Mouse (Mus musculus) ES-Bruce4 (cell line): ENCODE measurements around the gene Psmb10. TPM values are rescaled to one million over a fixed set of nuclear protein-coding genes. Genes with fewer than 3 reads are reported as not detected.

ENCODE experiments used
- H3K27ac ChIP-seq: 2 replicates; pipeline ENCODE4 v1.5.1; 2012; ENCODE audit warnings: low read length, inconsistent platforms; ENCODE audit not compliant: insufficient read depth
- H3K27me3 ChIP-seq: 2 replicates; pipeline ENCODE4 v1.6.1; 2012; ENCODE audit warnings: mild to moderate bottlenecking, low read length, inconsistent platforms; ENCODE audit not compliant: control insufficient read depth, poor library complexity, insufficient read depth, severe bottlenecking
- H3K36me3 ChIP-seq: 2 replicates; pipeline ENCODE4 v1.6.1; 2012; ENCODE audit warnings: inconsistent platforms, mild to moderate bottlenecking, low read length, moderate library complexity; ENCODE audit not compliant: control insufficient read depth, poor library complexity, insufficient read depth, severe bottlenecking
- H3K4me1 ChIP-seq: one replicate; pipeline ENCODE4 v1.8.1; 2011; ENCODE audit warnings: low read length; ENCODE audit not compliant: control insufficient read depth, insufficient read depth
- H3K4me3 ChIP-seq: 2 replicates; pipeline ENCODE4 v1.5.1; 2011; ENCODE audit warnings: low read depth, mild to moderate bottlenecking, low read length
- H3K9ac ChIP-seq: 2 replicates; pipeline ENCODE4 v1.6.1; 2012; ENCODE audit warnings: low read depth, mild to moderate bottlenecking, inconsistent platforms; ENCODE audit not compliant: poor library complexity, severe bottlenecking
- H3K9me3 ChIP-seq: replicated peaks from 2 replicates; pipeline ENCODE4 v1.6.1; 2012; ENCODE audit warnings: mild to moderate bottlenecking, low read length, inconsistent platforms; ENCODE audit not compliant: control insufficient read depth, poor library complexity, insufficient read depth, severe bottlenecking
- CTCF ChIP-seq: IDR thresholded peaks from one replicate; pipeline ENCODE4 v1.8.1; 2011; ENCODE audit warnings: low read depth, low read length
- EP300 ChIP-seq: IDR thresholded peaks from 2 replicates; pipeline ENCODE4 v1.6.1; 2011; ENCODE audit warnings: low read depth, low read length; ENCODE audit not compliant: insufficient read depth
- POLR2A ChIP-seq: IDR thresholded peaks from one replicate; pipeline ENCODE4 v1.8.1; 2011; ENCODE audit warnings: low read length; ENCODE audit not compliant: insufficient read depth
- polyA plus RNA-seq: library from polyadenylated mRNA; stranded (reverse); fragments of >200 nt; gene quantifications from 2 replicates; pipeline ENCODE4 v1.2.4, GENCODE M21; 2011; ENCODE audit warnings: low read depth; ENCODE audit not compliant: missing spikeins, insufficient read depth, insufficient read length

The Psmb10 gene
- polyA plus RNA-seq, 1 experiment, result 46.1 TPM

- no peak for TF ChIP-seq POLR2A
- TF ChIP-seq CTCF, result no peak
- TF ChIP-seq EP300, result no peak
- no peak overlapping the region for H3K4me3 ChIP-seq
- no peaks in the 10 kb centered on the region for H3K9me3 ChIP-seq
- no peaks in the 10 kb centered on the region for H3K27me3 ChIP-seq
- H3K4me1 ChIP-seq, result no peaks in the 10 kb centered on the region
- no peak overlapping the region for H3K9ac ChIP-seq
- peaks cover 94% of the 10 kb centered on the region for H3K36me3 ChIP-seq
- no peak overlapping the region for H3K27ac ChIP-seq
Measured at GRCm38 (mm10) chr8:105949350-105949749, 11.1 kb upstream of the Psmb10 start.

DNA sequence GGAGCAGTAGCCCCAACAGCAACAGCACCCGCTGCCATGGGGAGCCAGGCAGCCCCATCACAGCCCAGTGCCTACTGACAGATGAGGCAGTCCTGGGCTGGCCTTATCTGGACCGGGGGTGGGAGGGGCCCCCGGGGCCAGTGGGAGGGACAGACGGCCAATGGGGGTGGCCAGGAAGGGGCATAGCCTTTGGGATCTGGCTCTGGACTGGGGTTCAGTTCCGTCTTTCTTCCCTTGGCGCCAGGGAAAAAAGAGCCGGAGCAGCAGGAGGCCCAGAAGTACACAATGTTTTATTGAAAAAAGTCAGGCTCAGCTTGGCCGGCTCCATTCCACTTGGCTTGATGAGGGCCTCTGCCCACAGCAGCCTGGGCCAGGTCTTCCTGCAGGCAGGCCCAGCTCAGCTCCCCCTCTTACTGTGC is 5.1 kb upstream of the Psmb10 start, which contains the start of gene Lcat:
Gene Lcat, minus strand, starts transcription at position 62 of the 419 bp plus-strand sequence.
- Histone ChIP-seq H3K27ac (no peak within 1 kb of the TSS), H3K9ac (no peak within 1 kb of the TSS), H3K36me3 (peaks cover 49% of the 10 kb centered on the region)

DNA sequence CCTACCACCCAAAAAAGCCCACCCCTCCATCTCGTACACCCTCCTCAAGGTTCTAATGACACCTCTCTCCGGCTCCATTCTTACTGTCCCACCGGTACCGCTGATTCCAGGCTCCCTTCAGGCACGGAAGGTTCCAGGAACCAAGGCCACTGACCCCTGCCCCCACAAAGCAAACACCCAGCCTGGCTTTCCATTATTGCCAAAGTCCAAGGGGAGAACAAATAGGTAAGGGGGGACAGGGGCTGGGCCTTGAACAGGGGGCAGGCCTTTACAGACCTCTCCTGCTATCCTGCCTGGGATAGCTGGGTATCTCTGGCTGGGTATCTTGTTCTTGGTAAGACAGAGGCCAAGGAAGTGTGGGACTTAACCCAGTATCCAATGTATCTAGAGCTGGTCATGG is 4.3 kb upstream of the Psmb10 start:
- TF ChIP-seq POLR2A (no peak), CTCF (no peak), EP300 (no peak)
- Histone ChIP-seq H3K27me3 (no peaks in the 10 kb centered on the region), H3K9ac (no peak overlapping the region), H3K27ac (no peak overlapping the region), H3K36me3 (peaks cover 41% of the 10 kb centered on the region), H3K4me3 (no peak overlapping the region), H3K9me3 (no peaks in the 10 kb centered on the region), H3K4me1 (no peaks in the 10 kb centered on the region)

More for the DNA sequence above, 5.1 kb upstream of the Psmb10 start, which contains the start of gene Lcat:
- Histone ChIP-seq H3K4me3 (no peak within 1 kb of the TSS), H3K9me3 (no peaks in the 10 kb centered on the region), H3K4me1 (no peaks in the 10 kb centered on the region), H3K27me3 (no peaks in the 10 kb centered on the region)
- TF ChIP-seq CTCF, result no peak
- no peak for TF ChIP-seq POLR2A
- no peak for TF ChIP-seq EP300

GRCm38 (mm10) chr8:105942026-105942425 is 3.8 kb upstream of the Psmb10 start:
- no peak for TF ChIP-seq CTCF
- TF ChIP-seq POLR2A, result no peak
- TF ChIP-seq EP300, result no peak
- H3K4me3 ChIP-seq, result no peak overlapping the region
- no peaks in the 10 kb centered on the region for H3K27me3 ChIP-seq
- no peaks in the 10 kb centered on the region for H3K4me1 ChIP-seq
- H3K9me3 ChIP-seq, result no peaks in the 10 kb centered on the region
- no peak overlapping the region for H3K27ac ChIP-seq
- H3K36me3 ChIP-seq, result peaks cover 37% of the 10 kb centered on the region
- no peak overlapping the region for H3K9ac ChIP-seq

GRCm38 (mm10) chr8:105937496-105938305 is 543 bp downstream of the Psmb10 start:
- H3K27me3 ChIP-seq, result no peaks in the 10 kb centered on the region
- H3K9ac ChIP-seq, result peak overlapping the region; percentile 36
- TF ChIP-seq EP300, result no peak
- TF ChIP-seq CTCF, result no peak
- TF ChIP-seq POLR2A, result no peak
- no peaks in the 10 kb centered on the region for H3K36me3 ChIP-seq
- no peak overlapping the region for H3K27ac ChIP-seq
- no peaks in the 10 kb centered on the region for H3K9me3 ChIP-seq
- H3K4me1 ChIP-seq, result no peaks in the 10 kb centered on the region
- H3K4me3 ChIP-seq, result peak overlapping the region; percentile 73

- H3K27me3 ChIP-seq, result no peaks in the 10 kb centered on the region
- H3K4me3 ChIP-seq, result peak overlapping the region; percentile 73
- peak overlapping the region; percentile 36 for H3K9ac ChIP-seq
- no peaks in the 10 kb centered on the region for H3K36me3 ChIP-seq
- no peaks in the 10 kb centered on the region for H3K4me1 ChIP-seq
- no peak for TF ChIP-seq CTCF
- TF ChIP-seq EP300, result peak; percentile 40; the same call in 1 of the 2 replicates
- peak; percentile 4 for TF ChIP-seq POLR2A
- no peaks in the 10 kb centered on the region for H3K9me3 ChIP-seq
- no peak overlapping the region for H3K27ac ChIP-seq
Measured at GRCm38 (mm10) chr8:105936866-105937475, 1.3 kb downstream of the Psmb10 start.
